Mouse (Mus musculus) monocyte, adult 5-6 weeks (primary cell): ENCODE measurements around the gene Cfap298. TPM values are rescaled to one million over a fixed set of nuclear protein-coding genes. Genes with fewer than 3 reads are reported as not detected.

ENCODE experiments used
- total RNA-seq: library from RNA; stranded (forward); fragments of 200-1000, 200-491, 200-594 nt; gene quantifications from 3 replicates; pipeline ENCODE4 v1.2.3, GENCODE M21; 2017

The Cfap298 gene
- total RNA-seq, 1 experiment from 2014 or later, result 19.1 TPM

Other genes starting within 250 kb of the Cfap298 start
- gene Mis18a, start 207.7 kb downstream of the Cfap298 start, total RNA-seq, result 36.1 to 45.9 TPM (median 37.8 TPM) in 3 replicates
- gene Mrap, start 196.9 kb downstream of the Cfap298 start, total RNA-seq, result 2.4 TPM in 1 of 3 replicates, not detected in the others
- gene Urb1, start 124.7 kb downstream of the Cfap298 start, total RNA-seq, result 3.9 to 6.8 TPM (median 4.9 TPM) in 3 replicates
- gene Eva1c, start 108.4 kb downstream of the Cfap298 start, total RNA-seq, result not detected in 3 replicates
- gene Synj1, start 76.2 kb upstream of the Cfap298 start, total RNA-seq, result 46.1 to 103 TPM (median 74.0 TPM) in 3 replicates
- 135 to 183 TPM (median 160 TPM) in 3 replicates for gene Paxbp1, start 109.4 kb upstream of the Cfap298 start, total RNA-seq
- 2.3 TPM in 1 of 3 replicates, not detected in the others for gene 4932438H23Rik, start 160.0 kb upstream of the Cfap298 start, total RNA-seq